Mouse (Mus musculus): ENCODE measurements at regions not wholly inside any gene's neighbourhood (a gene's known extent, or its start where the extent isn't known, plus 50 kb on each side); places are given as distances from the start of the nearest gene placed in this dataset.
"Not testable (repeated sequence)": the region's sequence is repeated elsewhere in the genome, so short reads cannot be mapped to it uniquely, and the experiment has no call there.

DNA sequence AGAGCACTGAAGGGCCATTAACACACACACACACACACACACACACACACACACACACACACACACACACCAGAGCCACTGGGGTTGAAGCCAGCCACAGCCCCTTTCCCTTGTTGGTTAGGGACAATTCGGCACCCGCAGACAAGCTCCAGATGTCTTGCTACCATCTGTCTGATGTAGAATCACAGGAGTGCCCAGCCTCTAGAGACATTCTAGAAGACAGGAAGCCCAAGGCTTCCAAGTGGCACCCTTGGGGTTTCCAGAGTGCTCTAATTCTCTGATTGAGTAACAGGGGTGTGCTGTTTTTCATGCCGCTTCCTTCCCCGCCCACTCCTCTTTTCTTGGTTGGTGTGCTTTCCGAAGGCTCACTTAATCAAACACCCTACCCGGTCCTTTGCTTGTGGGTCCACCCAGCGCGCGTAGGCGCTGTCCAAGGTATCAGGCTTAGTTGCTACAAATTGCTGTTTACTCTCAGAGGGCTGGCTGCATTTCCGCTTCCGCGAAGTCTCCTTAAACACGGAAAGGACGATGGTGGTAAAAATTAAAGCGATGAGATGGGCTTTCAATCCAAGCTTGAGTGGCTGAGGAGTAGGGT is 59.5 kb upstream of the Zbtb18 start:
- ATAC-seq (ENCODE audit: poor library complexity, severe bottlenecking) = peak; percentile 54

DNA sequence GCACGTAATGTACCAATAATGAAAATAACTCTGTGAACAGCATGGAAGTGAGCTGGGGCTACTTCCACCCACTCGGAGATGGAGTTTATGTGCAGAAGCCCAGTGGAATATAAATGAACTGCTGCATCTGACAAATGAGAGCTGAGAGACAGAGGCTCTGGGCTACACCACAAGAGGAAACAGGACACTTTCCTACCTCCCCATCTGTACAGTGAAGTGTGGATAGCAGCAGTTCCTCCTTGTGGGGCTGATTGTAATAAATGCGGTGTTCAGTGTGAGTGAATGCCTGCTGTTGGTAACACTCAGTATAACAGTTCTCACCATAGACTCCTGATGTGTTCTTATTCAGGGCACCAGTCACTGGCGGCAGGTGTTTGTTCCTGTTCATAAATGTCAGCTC is 60.0 kb upstream of the Zbtb18 start:
- peak; percentile 38; the same call in 1 of the 2 replicates for ATAC-seq (ENCODE audit: poor library complexity, severe bottlenecking)

DNA sequence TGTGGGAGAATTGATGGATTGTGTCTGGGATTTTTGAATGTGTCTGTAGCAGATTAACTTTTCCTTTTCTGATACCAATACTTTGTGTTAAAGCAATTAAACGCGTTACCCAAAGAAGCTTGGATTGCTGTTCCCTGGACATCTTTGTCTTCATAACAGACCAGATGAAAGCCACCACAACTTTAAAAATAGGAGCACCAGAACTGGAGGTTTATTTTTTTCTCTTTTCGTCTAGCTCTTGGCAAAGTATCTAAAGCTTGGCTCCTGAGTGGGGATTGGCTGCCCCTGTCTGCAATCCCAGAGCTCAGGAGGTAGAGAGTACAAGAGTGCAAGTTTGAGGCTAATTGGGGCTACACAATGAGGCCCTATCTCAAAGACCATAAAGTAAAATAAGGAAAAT is 64.0 kb upstream of the Zbtb18 start:
- no peak for ATAC-seq (ENCODE audit: poor library complexity, severe bottlenecking)

DNA sequence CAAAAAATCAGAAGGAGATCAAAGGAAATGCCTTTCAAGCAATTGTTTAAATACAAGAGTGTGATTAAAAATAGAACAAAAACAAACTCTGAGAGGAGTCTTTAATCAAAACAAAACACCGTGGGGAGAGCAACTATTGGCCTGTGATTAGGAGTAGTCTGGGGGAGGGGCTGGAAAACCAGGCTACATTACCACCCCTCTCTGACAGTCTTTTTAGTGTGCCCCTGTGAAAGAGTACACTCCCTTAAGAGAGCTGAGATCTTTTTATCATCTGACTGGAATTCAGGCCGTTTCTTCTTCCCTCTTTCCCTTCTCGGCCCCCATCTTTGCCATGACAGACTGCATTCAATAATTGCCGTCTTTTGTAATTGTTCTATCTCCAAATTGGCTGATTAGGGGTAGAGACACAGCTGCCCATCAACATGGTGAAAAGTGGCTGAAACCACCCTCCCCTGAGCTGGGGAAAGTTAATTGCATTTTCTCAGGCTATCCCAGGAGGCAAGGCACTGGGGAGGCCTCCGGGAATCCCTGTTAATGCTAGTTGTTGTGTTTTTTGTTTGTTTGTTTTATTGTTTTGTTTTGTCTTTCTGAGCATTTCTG is 68.8 kb upstream of the Zbtb18 start:
- no peak for ATAC-seq (ENCODE audit: poor library complexity, severe bottlenecking)

DNA sequence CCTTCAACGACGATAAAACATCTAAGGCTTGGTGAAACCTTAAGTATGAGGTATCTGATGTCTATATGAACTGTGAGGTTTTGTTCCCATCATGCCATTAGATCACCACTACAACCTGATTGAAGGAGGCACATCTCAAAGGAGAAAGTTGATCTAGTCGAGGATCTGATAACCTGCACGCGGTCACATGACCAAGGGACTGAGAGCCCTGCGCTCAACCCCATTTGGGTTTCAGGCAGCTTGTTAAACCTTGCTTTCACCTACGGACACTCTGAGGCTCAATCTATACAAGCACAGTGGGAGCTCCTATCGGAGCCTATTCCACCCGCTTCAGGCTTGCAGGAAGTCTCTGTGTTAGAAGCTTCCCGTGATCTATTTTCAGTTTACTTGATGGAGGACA is 70.1 kb upstream of the Zbtb18 start:
- ATAC-seq (ENCODE audit: poor library complexity, severe bottlenecking) = no peak

DNA sequence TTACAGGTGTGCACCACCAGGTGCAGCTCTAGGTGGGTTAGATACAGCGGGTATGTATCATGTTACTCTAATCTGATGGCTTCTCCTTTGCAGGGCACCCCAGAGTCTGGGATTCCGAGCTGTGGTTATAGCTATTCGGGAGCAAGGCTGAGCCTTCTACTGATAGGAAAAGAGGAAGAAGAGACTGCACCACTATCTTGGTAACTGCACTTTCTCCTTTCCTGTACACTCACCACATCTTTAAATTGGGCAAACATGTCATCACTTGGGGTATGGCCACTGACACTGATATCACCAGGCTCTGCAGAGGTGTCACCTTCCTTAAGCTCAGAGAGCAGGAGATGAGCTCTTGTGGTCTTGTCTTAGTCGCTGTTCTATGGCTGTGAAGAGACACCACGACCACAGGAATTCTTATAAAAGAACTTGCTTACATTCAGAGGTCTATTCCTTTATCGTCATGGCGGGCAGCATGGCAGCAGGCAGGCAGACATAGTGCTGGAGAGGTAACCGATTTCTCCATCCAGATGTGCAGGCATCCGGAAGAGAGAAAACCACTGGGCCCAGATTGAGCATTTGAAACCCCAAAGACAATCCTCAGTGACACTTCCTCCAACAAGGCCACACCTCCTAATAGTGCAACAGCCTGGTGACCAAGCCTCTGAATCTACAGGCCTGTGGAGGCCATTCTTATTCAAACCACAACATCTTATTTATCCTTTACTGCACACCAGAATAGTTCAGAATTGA is 74.1 kb upstream of the Zbtb18 start:
- ATAC-seq (ENCODE audit: poor library complexity, severe bottlenecking) = peak; percentile 78

DNA sequence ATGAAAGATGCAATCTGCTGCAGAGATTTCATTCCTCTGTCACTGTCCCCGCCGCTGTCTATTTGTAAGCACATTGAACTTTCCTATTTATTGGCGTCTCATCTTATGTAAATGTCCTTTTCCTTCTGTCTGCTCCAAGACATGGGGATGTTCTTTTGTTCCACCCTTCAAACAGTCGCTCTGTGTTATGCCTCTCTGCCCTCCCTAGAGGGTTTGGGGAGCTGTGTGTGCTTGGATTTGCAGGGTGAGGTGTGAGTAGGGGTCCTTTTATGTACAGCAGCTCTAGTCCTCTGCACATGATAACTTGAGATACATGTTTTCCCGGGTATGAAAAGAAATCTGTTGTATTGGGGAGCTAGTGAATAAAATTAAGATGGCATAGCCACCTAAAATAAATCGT is 75.2 kb upstream of the Zbtb18 start:
- ATAC-seq (ENCODE audit: poor library complexity, severe bottlenecking) = no peak

DNA sequence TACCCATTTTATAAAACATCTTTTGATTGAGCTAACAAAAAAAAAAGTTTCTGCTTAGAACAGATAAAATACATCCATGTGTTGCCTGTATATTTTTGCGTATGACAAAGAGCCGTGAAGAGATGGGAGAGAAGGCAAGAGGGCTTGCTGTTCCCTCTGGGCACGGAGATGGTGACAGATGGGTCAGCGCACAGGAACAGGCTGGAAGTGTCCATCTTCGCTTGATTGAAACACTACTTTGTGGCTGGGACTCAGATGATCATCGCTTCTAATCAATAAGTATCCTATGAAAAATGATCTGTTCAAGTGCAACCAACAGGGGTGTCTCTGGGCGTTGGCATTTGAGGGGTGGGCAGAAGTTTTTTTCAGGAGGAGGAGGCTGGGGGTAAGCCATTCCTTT is 75.7 kb upstream of the Zbtb18 start:
- ATAC-seq (ENCODE audit: poor library complexity, severe bottlenecking) = no peak

DNA sequence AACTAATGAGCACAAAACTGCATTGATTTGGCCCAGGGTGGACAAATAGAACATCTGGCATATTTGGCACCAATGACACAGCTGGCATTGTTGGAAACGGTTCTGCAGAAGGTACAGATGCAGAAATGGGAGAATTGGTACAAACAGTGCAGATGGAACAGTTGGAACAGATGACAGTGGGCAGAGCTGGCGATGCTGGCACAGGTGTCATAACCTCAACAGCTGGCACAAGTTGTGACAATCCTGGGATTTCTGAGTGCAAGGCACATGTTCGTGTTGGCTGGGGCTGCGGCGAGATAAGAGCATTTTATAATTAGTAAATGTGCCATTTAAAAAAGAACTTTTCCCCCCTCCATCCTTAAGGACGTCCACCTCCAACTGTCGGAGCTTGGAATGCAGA is 77.8 kb upstream of the Zbtb18 start:
- no peak for ATAC-seq (ENCODE audit: poor library complexity, severe bottlenecking)

DNA sequence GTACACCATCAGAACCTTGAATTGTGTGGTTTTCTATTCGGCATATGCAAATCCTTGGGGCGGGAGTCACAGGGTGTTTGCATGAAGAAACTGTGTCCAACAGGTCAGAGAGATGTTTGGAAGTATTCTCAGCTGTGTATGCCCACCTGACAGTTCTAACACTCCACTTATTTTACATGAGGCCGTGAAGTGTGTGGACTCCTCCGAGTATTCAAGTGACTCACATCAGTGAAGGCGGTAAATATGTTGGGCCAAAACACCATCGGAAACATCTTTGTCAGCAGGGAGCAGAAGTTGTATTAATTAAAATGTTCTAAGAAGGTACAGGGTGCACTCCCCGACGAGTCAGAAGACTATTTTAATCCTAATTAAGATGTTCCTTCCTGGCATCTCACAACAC is 79.8 kb upstream of the Zbtb18 start:
- ATAC-seq (ENCODE audit: poor library complexity, severe bottlenecking) = no peak

DNA sequence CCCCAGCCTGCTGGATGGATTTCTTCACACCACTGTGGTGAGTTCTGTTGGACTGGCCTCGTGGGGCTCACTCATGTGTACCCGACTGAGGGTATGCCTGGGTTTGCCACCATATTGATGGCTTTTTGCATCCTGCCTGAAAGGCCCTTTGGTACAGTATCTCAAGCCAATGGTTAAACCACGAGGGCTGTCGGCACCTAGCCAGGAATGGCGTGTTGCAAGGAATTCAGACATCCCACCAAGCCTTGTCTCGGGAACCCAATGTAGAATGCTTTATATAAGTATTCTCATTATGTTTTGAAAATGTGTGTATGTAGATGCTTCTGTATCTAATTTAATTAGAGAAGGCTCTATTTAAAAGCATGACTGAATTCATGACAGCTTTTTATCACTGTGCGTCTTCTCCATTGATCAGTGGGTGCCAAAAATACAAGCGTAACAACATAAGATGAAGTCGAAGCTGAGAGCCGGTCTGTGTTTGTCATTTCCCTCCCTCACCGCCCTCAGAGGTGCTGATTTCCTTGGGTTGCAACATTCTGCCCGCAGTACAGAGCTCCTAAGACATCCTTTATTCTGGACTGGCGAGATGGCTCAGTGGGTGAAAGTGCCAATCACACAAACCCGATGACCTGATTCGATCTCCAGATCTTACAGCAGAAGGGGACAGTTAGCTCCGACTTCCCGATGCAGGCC is 90.5 kb upstream of the Akt3 start:
- ATAC-seq (ENCODE audit: poor library complexity, severe bottlenecking) = no peak

DNA sequence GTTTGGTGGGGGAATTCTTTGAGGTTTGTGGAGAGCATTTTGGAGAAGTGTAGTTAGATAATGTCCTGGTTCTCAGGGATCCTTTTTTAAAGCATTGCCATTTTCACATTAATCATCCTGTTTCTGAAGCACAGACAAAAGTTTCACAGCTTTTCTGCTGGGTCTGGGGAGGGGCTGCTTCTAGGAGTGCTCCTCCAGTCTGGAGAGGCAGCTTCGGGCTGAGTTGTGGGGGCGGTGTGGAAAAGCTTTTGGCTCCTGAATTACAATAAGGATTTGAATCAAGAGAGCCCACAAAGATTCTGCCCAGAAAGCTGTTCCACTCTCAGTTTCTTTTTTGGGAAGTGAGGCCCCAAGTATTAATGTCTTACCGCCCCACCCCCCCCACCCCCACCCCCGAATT is 89.2 kb upstream of the Akt3 start:
- ATAC-seq (ENCODE audit: poor library complexity, severe bottlenecking) = no peak

DNA sequence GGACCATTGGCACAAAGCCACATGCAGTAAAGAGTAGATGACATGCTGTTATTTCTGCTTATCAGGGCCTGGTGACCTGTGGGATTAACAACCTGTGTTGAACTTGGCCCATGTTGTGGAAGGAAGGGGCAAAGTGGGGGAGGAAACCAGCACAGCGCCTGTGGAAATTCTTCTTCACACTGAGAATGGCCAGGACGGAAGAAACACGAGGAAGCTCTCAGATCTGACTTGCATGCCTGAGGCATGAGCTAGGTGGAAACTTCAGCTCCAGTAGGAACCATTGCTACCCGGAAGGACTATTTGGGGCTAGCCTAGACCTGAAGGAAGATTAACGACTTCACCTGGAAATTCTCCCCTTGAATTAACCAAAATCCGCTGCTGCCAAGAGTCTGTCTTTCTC is 88.5 kb upstream of the Akt3 start:
- ATAC-seq (ENCODE audit: poor library complexity, severe bottlenecking) = no peak

DNA sequence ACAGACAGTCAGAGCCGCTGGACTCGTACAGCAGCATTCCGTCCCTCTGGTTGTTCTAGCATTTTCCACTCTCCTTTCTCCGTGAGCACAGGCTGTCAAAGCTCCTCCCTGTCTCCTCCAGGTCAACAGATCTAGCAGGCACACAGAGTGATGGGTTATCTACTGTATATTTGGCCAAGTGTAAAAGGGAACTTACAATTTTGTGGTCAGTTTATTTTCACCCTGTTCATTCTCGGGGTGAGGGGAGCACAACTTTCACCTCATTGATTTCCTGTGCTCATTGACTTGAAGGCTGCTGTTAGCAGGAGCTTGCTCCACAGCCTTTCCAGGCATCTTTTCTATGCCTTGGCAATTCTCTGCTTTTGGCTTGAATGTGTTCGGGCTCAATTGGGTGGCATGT is 87.5 kb upstream of the Akt3 start:
- 0 out of 2 replicates have a peak, but pooled peaks have one; percentile 33 for ATAC-seq (ENCODE audit: poor library complexity, severe bottlenecking)

DNA sequence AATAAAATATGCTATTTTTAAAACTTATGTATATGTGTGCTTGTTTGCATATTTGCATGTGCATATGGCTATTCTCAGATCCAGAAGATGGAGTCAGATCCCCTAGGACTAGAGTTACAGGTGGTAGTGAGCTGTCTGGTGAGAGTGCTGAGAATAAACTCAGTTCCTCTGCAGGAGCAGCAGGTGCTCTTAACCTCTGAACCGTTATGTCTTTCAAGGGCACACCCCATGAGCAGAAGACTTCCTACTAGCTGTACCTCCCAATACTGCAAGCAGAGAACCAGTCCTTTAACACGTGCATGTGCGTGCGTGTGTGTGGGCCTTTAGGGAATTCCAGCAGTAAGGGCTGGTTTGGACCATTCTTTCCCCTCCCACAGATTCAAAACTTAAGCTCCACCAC is 85.9 kb upstream of the Akt3 start:
- no peak for ATAC-seq (ENCODE audit: poor library complexity, severe bottlenecking)

DNA sequence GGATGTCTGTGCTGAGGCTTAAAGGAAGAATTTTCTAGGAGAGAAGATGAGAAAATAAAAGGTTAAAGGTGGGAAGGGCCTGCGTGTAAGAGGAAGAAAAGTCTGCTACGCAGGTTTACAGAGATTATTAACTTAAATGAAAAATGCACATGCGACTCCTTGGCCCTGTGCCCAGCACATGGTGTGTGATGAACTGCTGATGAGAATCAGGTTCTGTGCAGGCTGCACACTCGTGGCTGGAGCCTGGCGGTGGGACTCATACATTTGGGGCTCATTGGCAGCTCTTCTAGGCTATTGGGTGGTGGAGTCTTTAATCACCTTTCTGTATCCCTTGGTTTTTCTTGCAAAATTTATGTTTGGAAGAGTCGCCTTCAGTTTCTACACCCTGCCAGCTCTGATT is 85.1 kb upstream of the Akt3 start:
- no peak for ATAC-seq (ENCODE audit: poor library complexity, severe bottlenecking)

DNA sequence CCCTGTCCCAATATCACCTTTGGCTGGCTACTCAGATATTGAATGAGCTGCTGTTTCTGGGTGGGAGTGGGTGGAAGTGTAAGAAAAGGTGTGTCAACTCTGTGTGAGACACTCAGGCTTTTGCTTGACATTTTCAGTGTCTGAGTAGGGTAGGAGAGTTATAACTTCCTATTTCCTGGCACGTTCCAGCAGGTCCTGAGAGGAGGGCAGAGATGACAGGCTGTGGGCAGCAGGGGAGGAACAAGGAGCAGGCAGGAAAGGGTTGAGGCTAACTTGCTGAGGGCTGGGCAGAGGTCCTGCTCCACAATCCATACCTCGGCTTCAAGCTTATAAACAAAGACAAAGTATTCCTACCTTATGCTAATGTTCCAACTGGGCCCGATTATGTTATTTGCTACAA is 82.2 kb upstream of the Akt3 start:
- no peak; the same call in 1 of the 2 replicates for ATAC-seq (ENCODE audit: poor library complexity, severe bottlenecking)

DNA sequence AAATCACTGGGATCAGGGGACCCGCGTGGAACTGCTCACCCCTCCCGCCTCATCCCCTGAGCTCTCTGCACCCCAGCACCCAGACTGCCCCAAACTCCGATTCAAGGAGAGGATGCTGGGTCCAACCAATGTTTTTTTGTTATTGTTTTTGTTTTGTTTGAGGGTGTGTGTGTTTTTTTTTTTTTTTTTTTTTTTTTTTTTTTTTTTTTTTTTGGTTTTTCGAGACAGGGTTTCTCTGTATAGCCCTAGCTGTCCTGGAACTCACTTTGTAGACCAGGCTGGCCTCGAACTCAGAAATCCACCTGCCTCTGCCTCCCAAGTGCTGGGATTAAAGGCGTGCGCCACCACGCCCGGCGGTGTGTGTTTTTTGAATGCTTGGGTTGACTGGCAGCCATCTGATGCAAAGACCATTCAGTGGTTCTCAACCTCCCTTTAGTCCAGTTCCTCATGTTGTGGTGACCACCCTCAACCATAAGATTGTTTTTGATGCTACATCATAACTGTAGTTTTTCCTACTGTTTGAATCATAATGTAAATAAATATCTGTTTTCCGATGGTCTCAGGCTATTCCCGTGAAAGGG is 81.3 kb upstream of the Akt3 start:
- not testable (repeated sequence) for ATAC-seq (ENCODE audit: poor library complexity, severe bottlenecking)

DNA sequence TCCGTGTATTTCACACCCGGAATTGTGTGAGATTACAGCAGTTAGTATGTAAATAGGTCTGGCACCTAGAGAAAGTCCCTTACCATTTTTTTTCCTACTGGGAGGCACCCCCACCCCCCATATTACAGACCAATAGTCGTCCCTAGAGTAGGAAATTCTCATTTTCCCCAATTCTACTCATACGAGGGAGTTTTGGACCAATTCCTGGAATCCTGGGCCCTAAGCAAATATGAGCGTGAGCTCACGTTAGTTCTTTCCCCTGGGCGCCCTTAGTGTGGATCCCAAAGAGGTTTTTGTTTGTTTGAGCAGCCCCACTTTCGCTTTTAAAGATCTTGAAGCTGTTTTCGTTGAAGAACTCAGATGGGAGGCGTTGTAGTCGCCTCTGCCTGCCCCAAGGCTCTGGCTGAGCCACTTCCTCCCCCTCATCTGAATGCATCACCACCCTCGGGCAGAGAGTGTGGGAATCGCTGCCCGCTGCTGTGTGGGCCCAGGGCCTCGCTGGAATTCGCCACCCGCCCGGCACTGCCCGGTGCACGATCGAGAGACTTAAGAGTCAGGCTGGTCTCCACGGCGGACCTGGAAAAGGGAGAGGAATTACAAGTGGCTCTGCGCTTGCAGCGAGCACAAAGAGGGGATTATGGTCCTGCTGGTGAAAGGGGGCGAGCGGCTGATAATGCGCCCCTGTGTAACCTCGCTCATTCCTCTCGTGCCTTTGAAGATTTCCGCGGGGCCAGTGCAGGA is 80.6 kb upstream of the Akt3 start:
- ATAC-seq (ENCODE audit: poor library complexity, severe bottlenecking) = peak; percentile 90

DNA sequence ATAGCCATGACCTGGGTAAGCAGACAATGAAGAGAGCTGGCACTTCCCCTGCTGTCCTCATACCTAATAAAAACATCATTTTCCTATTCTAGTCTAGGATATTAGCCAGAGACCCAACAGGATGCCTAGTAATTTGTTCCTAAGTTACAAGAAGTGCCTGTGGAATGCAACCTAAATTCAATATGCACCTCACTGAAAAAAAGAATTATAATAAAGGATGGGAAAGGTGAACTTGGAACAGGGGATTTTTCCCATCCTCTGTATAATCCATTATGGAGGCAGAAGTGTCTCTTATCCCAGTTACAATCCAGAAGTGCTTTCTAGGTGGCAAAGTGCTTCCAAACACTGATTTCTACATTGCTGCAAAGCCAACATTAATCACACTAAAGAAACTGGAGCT is 79.8 kb upstream of the Akt3 start:
- ATAC-seq (ENCODE audit: poor library complexity, severe bottlenecking) = no peak

DNA sequence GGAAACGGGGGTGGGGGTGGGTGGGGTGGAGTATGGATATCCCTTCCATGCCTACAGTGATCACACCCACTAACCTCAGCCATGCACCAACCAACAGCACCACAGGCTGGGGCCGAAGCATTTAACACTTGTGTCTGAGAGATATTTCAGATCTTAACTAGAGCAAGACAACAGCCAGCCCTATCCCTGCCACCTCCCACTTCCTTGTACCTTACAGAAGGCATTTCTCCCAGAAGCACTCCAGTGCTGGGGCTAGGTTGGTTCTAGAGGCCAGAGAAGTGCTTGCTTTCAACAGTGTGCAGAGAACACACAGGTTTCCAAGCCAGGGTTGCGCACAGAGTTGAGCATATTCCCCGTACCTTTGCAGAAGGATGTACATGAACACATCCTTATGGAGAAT is 79.1 kb upstream of the Akt3 start:
- no peak for ATAC-seq (ENCODE audit: poor library complexity, severe bottlenecking)

All from megakaryocyte, adult 5-6 weeks (primary cell).